Mouse (Mus musculus) stomach, embryonic 14.5 days (tissue): Measurements from ENCODE around the gene 1700016K19Rik. TPM values are rescaled to one million over a fixed set of nuclear protein-coding genes. Genes with fewer than 3 reads are reported as not detected.
A peak's percentile ranks its signal among the peaks of the same experiment; 100 is the strongest.
"Not testable (repeated sequence)": the region's sequence is repeated elsewhere in the genome, so short reads cannot be mapped to it uniquely, and the experiment has no call there.

ENCODE experiments used
- ATAC-seq: fragments of 200-750 bp; cut with Nextera tagmentation; 2 replicates; pipeline ENCODE4 v1.8.0; 2017; ENCODE audit warnings: low read depth, moderate TSS enrichment; ENCODE audit not compliant: insufficient number of reproducible peaks, insufficient read depth, low FRiP score
- H3K27ac ChIP-seq: fragments of 300-500 bp; sonication (generic); 2 replicates; pipeline ENCODE4 v1.5.1; 2014; ENCODE audit warnings: mild to moderate bottlenecking, low read length, moderate library complexity, mixed read lengths
- H3K27me3 ChIP-seq: fragments of 300-500 bp; sonication (generic); 2 replicates; pipeline ENCODE4 v1.6.1; 2014; ENCODE audit warnings: low read length, control low read depth, mixed read lengths; ENCODE audit not compliant: control insufficient read depth, insufficient read depth
- H3K36me3 ChIP-seq: fragments of 300-500 bp; sonication (generic); 2 replicates; pipeline ENCODE4 v1.6.1; 2014; ENCODE audit warnings: mild to moderate bottlenecking, control low read depth, low read length, moderate library complexity, mixed read lengths; ENCODE audit not compliant: control insufficient read depth, insufficient read depth
- H3K4me1 ChIP-seq: fragments of 300-500 bp; sonication (generic); 2 replicates; pipeline ENCODE4 v1.6.1; 2014; ENCODE audit warnings: low read length, control low read depth, mixed read lengths; ENCODE audit not compliant: control insufficient read depth, insufficient read depth
- H3K4me2 ChIP-seq: fragments of 300-500 bp; sonication (generic); replicated peaks from 2 replicates; pipeline ENCODE4 v1.6.1; 2014; ENCODE audit warnings: low read depth, low read length, control low read depth
- H3K4me3 ChIP-seq: fragments of 300-500 bp; sonication (generic); 2 replicates; pipeline ENCODE4 v1.5.1; 2014; ENCODE audit warnings: low read depth, low read length, control low read depth
- H3K9ac ChIP-seq: fragments of 300-500 bp; sonication (generic); replicated peaks from 2 replicates; pipeline ENCODE4 v1.6.1; 2014; ENCODE audit warnings: low read depth, mild to moderate bottlenecking, control low read depth, low read length, moderate library complexity, mixed read lengths
- H3K9me3 ChIP-seq: fragments of 300-500 bp; sonication (generic); 2 replicates; pipeline ENCODE4 v1.6.1; 2016; ENCODE audit warnings: low read depth, low read length, control low read depth; ENCODE audit not compliant: control insufficient read depth
- WGBS: fragments of 180-500 bp; shearing (Covaris S2); extraction: QIAGEN DNeasy Blood & Tissue Kit; methylation state at CpG from one replicate; pipeline ENCODE4 v1.1.7; 2014; 5-methylcytosine and 5-hydroxymethylcytosine counted together
- polyA plus RNA-seq: library from polyadenylated mRNA; unstranded; fragments of >200 nt; fragmentation: Nextera tagmentation; extraction: Ambion mirVana; gene quantifications from 2 replicates; pipeline ENCODE4 v1.2.1, GENCODE M21; 2014

Gene 1700016K19Rik
- polyA plus RNA-seq, 1 experiment from 2014 or later = 3.2 TPM

DNA sequence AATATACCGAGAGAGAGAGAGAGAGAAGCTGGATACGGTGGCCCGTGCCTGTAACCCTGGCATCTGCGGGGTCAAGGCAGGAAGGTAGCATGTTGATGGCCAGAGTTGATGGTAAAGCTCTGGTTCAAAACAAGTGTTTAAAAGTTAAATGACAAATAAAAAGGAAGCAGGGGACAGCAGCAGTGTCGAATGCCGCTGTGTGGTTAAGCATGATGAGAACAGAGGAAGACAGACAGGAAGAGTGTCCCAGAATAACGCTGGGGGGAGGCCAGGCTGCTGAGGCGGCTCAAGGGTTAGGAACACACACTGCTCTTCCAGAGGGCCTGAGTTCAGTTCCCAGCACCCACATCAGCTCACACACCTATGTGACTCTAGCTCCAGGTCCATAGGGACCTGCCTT lies 7.2 kb upstream of the 1700016K19Rik start:
- Histone ChIP-seq H3K9ac (no peak overlapping the region), H3K4me1 (no peaks in the 10 kb centered on the region), H3K27me3 (no peaks in the 10 kb centered on the region), H3K27ac (no peak overlapping the region), H3K4me2 (no peak overlapping the region), H3K9me3 (no peaks in the 10 kb centered on the region), H3K36me3 (no peaks in the 10 kb centered on the region), H3K4me3 (no peak overlapping the region)
- 84% methylated on average over 8 of the region's 8 CpGs for WGBS
- no peak for ATAC-seq

DNA sequence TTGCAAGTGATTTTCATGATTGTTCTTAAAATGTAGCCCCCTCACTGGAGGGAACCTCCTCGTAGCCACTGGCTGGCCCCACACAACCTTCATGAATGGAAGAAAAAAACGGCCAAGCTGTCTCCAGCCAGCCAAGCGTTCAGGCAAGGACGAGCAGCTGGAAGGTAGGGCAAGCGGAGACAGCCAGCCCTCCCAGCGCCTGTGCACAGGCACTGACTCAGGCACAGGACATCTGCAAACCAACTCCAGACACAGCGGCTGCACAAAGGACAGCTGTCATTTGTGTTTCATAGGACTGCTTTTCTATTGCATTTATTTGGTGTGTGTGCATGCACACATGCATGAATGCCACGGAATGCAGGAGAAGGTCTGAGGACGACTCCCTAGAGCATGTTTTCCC lies 5.4 kb upstream of the 1700016K19Rik start:
- Histone ChIP-seq H3K27me3 (no peaks in the 10 kb centered on the region), H3K36me3 (no peaks in the 10 kb centered on the region), H3K4me2 (no peak overlapping the region), H3K4me3 (no peak overlapping the region), H3K4me1 (no peaks in the 10 kb centered on the region), H3K9ac (no peak overlapping the region), H3K9me3 (no peaks in the 10 kb centered on the region), H3K27ac (no peak overlapping the region)
- no peak for ATAC-seq
- 57% methylated on average over 9 of the region's 9 CpGs for WGBS

DNA sequence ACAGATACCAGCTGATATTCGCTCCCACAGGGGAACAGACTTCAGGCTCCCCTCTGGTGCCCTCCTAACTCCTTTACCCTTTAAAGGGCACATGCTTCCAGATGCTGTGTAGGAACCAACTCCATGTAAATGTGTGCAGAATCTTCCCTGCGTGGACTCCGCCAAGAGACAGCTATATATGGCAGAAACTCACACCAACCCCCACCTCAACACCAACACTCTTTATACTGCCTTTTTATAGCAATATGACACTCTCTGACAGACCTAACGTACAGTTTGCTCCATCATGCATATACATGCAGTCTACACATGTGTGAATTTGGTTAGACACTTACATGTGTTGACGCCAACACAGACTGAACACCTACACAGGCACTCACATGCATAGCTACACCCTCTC lies 989 bp downstream of the 1700016K19Rik start:
- Histone ChIP-seq H3K4me1 (no peaks in the 10 kb centered on the region; the same call in 1 of the 2 replicates), H3K9me3 (no peaks in the 10 kb centered on the region), H3K4me3 (no peak overlapping the region), H3K4me2 (no peak overlapping the region), H3K36me3 (no peaks in the 10 kb centered on the region), H3K9ac (no peak overlapping the region), H3K27ac (no peak overlapping the region), H3K27me3 (0 out of 2 replicates have a peak, but pooled peaks cover 6% of the 10 kb centered on the region)
- 83% methylated on average over 5 of the region's 5 CpGs for WGBS
- ATAC-seq = no peak

DNA sequence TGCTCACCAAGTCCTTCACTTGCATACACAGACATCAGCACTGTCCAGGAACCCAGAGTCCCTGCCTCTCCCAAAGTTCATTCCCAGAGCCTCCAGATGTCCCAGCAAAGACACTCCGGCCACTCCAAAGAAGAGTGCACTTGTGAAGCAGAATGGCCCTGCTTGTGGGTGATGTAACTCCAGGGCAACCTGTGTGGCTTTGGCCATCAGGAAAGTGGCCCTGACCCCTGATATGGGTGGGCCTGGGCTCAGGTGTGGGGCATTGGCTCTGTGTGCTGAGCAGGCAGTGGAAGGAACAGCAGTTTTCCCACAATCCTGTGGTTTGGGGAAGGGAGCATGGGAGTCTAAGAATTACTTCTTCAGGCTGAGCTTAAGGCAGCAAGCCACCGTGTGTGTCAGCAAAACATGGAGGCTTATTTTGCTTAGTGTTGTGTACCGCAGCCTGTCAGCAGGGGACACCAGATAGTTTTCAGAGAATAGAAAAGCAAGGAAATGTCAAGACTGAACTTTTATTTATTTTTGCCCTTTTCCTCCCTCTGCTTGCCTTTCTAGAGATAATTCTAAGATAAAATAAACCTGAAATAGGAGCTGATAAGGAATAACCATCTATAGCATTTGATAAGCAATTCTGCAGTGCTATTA lies 1.6 kb downstream of the 1700016K19Rik start:
- Histone ChIP-seq H3K4me2 (no peak overlapping the region), H3K36me3 (no peaks in the 10 kb centered on the region), H3K27me3 (0 out of 2 replicates have a peak, but pooled peaks cover 6% of the 10 kb centered on the region), H3K4me3 (no peak overlapping the region), H3K27ac (no peak overlapping the region), H3K4me1 (no peaks in the 10 kb centered on the region; the same call in 1 of the 2 replicates), H3K9me3 (no peaks in the 10 kb centered on the region), H3K9ac (no peak overlapping the region)
- no peak for ATAC-seq
- WGBS = 53% methylated on average over 3 of the region's 3 CpGs

DNA sequence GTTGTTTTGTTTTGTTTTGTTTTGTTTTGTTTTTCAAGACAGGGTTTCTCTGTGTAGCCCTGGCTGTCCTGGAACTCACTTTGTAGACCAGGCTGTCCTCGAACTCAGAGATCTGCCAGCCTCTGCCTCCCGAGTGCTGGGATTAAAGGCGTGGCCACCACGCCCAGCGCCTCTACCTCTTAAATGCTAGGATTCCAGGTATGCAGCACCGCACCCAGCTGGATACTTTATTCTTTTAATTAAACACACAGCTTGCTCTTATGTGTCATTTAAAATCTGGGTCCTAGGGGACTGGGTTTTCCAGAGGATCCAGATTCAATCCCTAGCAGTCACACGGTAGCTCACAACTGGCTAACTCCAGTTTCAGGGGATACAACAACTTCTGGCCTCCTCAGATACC lies 4.6 kb downstream of the 1700016K19Rik start:
- H3K4me3 ChIP-seq, H3K36me3 ChIP-seq, H3K9ac ChIP-seq, H3K4me2 ChIP-seq, H3K27ac ChIP-seq, H3K27me3 ChIP-seq, H3K4me1 ChIP-seq, ATAC-seq, H3K9me3 ChIP-seq: not testable (repeated sequence)
- 93% methylated on average over 7 of the region's 7 CpGs for WGBS

DNA sequence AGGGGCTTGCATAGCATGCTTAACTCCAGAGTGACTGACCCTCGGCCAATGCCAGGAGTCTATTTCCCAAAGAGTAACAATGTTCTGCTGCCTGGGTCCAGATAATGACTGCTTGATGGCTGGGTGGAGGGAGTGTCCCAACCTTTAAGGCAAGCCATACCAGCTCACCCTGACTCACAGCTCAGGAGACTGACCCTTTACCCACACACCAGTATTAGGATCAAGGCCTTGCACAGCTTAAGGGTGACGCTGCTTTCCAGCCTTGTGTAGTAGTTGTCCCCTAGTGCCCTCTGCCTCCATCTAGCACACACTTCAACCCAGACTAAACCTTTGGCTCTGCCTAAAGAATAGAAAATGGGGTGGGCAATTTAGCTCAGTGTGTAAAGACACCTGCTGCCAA lies 8.4 kb downstream of the 1700016K19Rik start:
- Histone ChIP-seq H3K36me3 (no peaks in the 10 kb centered on the region), H3K9me3 (no peaks in the 10 kb centered on the region), H3K27ac (no peak overlapping the region), H3K4me1 (no peaks in the 10 kb centered on the region), H3K27me3 (no peaks in the 10 kb centered on the region), H3K4me2 (no peak overlapping the region), H3K4me3 (no peak overlapping the region), H3K9ac (no peak overlapping the region)
- 83% methylated on average over 2 of the region's 2 CpGs for WGBS
- no peak for ATAC-seq

DNA sequence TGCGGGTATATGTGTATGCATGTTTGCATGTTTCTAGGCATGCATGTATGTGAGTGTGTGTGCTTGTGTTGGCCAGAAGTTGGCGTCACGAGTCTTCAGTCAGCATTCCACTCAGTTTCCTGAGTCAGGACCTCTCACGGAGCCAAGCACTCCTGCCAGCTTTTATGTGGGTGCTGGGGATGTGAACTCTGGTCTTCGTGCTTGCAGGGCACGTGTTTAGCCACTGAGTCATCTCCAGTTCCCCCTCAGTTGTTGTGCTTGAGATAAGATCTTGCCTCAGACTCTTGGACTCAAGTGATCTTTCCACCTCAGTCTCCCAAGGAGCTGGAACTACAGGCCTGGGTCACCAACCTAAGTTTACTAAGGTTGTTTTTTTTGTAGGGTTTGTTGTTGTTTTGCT lies 9.4 kb downstream of the 1700016K19Rik start:
- no peak for ATAC-seq
- no peaks in the 10 kb centered on the region for H3K4me1 ChIP-seq
- H3K4me3 ChIP-seq = no peak overlapping the region
- no peak overlapping the region for H3K4me2 ChIP-seq
- no peak overlapping the region for H3K27ac ChIP-seq
- H3K9me3 ChIP-seq = no peaks in the 10 kb centered on the region
- no peak overlapping the region for H3K9ac ChIP-seq
- 86% methylated on average over 6 of the region's 6 CpGs for WGBS
- no peaks in the 10 kb centered on the region for H3K36me3 ChIP-seq
- no peaks in the 10 kb centered on the region for H3K27me3 ChIP-seq

DNA sequence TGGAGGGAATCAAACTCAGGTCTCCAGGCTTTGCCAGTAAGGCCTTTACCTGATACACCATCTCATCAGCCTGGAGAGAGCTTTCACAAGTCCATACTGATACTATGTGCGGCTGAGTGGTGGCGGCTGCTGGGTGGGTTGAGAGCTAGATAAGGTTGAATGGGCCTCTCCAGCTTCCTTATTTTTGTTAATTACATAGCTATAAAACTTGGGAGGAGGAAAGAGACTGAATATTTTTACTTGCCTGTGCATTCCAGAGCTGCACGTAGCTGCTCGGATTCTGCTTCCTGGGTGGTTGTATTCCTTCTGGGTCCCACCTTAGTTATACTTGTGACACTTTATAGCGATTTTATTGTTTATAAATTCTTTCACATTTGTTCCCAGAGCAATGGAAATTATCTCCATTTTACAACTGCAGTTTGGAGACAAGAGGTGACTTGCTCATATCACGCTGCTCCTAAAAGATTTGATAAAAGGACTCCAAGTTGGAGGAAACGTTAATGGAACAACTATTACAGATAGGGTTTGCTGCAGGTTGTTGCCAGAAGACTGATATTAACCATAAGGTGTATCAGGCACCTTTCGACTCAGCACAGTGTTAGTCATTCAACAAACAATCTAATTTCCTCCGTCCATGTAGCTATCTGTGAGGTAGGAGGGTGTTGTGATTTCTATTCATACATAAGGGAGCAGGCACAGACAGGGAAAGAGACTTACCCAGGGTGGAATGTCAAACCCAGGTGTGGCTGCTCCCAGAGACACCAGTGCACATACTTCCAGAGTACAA lies 11.3 kb downstream of the 1700016K19Rik start:
- Histone ChIP-seq H3K9ac (no peak overlapping the region), H3K4me3 (no peak overlapping the region), H3K9me3 (no peaks in the 10 kb centered on the region), H3K4me2 (no peak overlapping the region), H3K36me3 (no peaks in the 10 kb centered on the region), H3K27me3 (no peaks in the 10 kb centered on the region), H3K27ac (no peak overlapping the region), H3K4me1 (no peaks in the 10 kb centered on the region)
- ATAC-seq = peak; percentile 58
- WGBS = 66% methylated on average over 9 of the region's 9 CpGs
